Mouse (Mus musculus) urinary bladder, postnatal 10 days (tissue): ENCODE measurements around the gene Aldh1l1.
"Not testable (repeated sequence)": the region's sequence is repeated elsewhere in the genome, so short reads cannot be mapped to it uniquely, and the experiment has no call there.

ENCODE experiments used
- DNase-seq: peaks from one replicate; pipeline ENCODE4 v3.0.0; 2022; ENCODE audit warnings: low spot score

Aldh1l1 gene

DNA sequence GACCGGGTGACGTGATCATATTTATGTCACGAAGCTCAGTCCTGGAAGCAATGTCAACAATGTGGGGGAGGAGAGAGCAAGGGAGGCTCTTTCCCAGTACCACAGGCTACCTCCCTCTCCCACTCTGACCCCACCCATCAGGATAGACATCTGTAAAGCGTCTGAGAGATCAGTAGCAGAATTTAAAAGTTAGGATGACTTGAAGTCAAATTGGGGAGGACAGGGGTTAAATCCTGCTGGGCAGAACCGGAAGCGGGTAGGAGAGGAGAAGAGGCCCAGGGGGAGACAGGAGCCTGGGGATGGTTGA lies 135.3 kb downstream of the Aldh1l1 start:
- DNase-seq, result no peak

DNA sequence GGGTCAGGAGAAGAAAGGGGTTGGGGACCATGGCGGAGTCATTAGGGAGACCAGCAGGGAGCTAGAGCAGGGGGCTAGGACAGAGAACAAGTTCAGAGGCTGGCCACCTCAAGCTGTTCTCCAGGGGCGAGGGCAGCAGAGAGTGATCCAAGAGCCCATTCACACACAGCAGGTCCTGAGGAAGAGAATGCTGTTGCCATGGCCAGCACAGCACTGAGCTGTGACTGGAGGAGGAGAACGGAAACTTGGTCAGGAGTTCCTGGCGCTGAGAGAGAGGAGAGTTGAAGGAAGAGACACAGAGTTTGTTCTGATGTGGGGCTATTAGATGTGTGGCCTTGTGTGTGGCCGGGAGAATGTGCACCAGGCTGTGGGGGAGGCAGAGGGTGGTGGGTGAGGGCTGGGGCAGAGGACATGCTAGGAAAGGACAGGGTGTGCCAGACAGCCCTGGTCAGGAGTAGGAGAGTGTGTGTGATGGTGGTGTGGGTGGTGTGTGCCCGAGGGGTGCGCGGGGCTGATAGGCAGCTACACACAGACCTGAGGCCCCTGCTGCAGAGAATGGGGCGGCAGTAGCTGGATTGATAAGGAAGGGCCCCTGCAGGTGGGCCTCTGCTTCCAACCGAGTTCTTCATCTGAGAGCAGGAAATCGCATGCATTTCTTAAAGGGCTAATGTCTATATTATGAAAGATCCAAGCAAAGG lies 136.7 kb downstream of the Aldh1l1 start:
- no peak for DNase-seq

DNA sequence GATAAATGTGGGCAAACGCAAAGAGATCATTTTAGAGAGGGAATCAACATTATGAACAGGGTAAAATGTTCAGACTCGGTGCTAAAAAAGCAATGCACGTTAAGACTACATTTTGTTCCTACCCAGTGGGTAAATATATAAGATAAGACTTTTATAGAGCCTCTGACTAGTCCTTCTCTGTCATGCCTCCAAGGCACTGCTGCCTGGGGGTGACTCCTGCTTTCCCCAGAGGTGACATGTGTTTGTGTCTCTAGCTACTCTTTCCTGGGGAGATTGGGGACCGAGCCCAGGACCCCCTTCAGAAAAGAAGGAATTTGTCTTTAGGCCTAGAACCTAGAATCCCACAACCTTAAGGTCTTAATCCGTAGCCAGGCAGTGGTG lies 137.2 kb downstream of the Aldh1l1 start:
- no peak for DNase-seq

DNA sequence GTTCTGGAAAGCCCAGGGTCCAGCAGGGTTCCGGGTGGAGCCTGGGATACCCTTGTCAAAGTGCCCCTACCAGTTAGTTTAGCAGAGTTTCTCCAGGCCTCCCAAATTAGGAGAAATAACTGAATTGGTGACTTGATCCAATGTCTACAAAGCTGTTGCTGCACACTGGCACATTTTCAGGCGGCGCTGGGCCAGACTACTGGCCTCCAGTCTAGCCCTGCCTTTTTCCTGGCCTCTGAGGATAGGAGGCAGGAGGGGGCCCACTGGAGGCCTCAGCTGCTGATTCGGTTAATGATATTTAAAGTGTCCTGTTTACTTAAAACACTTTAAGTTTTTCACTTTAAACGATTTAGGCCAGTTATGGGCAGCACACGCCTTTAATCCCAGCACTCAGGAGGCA lies 138.0 kb downstream of the Aldh1l1 start:
- DNase-seq, result no peak

DNA sequence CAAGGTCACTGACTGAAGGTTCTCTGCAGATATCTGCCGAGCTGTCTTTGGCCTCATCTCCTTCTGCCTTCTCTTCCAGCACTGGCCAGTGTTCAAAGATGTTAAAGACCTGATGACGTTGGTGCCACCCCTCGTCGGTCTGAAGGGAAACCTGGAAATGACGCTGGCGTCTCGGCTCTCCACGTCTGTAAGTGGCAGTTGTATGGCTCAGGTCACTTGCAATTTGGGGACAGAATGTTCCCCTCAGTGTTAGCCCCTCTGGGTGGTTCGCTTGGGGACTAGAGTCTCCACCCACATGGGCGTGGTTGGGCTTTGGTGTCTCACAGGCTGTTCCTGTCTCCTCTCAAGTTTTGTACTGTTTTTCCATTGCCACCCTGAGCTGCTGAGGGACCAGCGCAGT lies 138.5 kb downstream of the Aldh1l1 start:
- no peak for DNase-seq

DNA sequence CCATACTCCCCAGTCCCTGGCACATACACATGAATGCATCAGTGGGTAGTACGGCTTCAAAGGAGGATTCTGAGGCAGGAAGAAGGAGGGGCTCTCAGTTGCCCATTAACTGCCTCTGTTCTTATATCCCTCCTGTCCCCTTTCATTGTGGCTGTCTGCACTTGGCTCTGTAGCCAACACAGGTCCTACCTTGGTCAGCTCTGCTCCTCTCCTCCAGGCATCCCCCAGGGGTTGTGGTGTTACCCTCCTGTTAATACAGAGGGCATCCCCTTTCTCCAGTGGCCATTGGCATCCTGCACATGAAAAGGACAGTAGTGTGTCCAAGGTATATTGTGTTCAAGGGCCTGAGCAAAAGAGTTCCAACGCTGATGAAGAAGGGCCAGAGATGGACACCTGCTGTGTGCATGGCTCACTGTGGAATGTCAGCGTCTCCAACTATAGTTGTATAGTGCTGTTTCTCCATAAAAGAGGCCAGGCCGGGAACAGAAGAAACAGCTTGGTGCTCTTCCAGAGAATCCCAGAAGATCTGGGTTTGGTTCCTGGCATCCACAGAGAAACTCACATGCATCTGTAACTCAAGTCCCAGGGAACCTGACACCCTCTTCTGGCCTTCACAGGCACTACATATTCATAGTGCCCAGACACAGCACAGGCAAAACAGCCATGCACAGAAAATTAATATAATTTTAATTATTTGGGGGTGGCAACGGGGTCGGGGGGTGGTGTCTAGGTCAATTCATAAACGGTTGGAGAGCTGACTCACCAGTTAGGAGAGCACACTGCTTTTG lies 139.2 kb downstream of the Aldh1l1 start:
- DNase-seq, result no peak

DNA sequence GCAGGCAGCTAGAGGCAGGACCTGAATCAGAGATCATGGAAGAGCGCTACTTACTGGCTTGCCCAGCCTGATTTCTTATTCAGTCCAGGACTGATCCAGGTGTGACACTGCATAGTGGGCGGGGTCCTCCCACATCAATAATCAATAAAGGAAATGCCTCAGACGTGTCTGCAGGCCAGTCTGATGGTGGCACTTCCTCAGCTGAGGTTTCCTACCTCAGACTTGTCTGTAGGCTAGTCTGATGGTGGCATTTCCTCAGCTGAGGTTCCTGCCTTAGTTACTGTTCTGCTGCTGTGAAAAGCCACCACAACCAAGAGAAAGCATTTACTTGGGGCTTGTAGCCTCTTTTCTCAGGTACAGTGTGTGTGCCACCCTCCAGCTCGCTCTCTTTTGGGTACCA lies 141.3 kb downstream of the Aldh1l1 start:
- no peak for DNase-seq

DNA sequence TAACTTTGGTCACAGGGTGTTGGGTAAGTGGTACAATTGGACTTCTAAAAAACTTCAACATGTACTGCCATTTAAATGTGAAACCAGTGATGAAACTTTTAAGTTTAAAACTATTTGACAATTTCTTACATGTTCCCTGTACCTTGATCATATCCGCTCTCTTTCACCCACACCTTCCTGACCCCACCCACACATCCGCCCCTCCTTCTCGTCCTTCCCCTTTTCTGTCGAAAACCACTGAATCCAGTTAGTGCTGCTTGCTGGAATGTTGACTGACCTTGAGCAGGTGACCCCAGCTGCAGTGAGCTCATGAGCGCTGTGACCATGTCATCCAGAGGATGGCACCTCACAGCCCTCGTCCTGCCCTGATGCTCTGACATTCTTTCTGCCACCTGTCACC lies 143.3 kb downstream of the Aldh1l1 start:
- DNase-seq, result no peak

DNA sequence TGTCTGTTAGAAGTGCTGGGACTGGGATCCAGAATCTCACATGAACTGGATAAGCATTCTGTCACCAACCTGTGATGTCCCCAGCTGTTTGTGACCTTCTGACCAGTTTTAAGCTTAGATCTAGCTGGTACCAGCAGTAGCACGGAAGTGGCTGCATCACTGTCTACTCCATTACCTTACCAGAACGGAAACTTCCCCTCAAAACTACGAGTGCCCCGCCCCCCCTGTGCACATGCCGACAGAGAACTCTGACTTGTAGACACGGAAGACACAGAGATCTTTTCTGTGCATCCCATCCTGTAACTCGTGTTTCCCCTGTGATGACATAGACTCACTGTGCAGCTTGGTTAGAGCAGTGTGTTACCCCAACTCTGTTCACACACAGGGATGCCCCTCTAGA lies 144.2 kb downstream of the Aldh1l1 start:
- DNase-seq, result no peak

DNA sequence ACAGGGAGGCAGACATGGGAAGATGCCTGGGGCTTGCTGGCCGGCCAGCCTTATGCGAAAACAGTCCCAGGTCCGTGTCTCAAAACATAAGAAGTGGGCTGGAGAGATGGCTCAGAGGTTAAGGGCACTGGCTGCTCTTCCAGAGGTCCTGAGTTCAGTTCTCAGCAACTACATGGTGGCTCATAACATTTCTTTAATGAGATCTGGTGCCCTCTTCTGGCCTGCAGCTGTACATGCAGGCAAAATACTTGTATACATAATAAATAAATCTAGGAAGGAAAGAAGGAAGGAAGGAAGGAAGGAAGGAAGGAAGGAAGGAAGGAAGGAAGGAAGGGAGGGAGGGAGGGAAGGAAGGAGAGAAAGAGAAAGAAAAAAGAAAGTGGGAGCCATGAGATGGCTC lies 146.3 kb downstream of the Aldh1l1 start:
- DNase-seq, result not testable (repeated sequence)

DNA sequence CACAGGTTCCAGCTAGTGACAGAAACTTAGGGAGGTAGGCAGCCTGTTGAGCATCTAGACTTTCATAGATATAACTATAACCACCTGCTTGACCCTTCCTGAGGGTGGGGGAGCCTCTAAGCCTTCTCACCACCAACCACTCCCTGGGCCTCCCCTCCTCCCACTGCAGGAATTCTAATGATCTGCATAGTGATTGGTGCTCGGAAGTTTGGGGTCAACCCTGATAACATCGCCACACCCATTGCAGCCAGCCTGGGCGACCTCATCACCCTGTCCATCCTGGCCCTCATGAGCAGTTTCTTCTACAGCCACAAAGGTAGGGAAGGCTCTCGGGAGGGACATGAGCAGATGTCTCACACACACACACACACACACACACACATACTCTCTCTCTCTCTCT lies 148.9 kb downstream of the Aldh1l1 start:
- no peak for DNase-seq

DNA sequence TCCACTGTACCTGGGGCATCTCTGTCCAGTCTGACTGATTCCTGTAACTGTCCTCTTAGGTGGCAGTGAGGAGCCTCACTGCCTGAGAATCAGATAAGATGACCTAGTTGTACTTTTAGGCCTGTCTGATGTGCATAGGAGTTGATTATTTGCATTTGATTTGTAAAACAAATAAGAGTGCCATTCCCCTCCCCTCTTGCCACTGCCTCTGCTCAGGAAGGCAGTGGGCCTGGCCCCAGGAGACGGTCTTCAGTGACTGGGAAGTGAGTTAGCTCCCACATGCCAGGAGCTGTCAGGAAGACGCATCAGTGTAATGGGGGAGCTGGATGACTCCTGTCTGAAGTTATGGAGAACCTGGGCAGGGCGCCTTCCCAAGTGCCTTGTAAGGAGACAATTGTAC lies 149.4 kb downstream of the Aldh1l1 start:
- no peak for DNase-seq

DNA sequence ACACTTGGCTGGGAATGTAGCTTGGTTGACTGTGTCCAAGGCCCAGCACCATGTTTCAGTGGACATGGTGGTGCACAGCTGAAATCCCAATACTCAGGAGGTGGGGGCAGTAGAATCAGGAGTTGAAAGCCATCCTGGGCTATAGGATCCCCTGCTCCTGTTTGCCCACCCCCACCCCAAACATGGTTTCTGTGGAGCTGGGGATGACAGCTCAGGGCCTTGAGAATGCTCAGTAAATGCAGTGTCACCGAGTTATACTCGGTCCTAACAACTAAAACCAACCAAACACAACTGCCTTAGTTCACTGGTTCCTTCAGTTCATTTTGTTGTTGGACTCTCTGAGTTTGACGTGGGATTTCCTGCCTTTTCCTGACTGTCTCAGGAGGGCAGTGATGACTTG lies 156.8 kb downstream of the Aldh1l1 start:
- DNase-seq, result no peak

DNA sequence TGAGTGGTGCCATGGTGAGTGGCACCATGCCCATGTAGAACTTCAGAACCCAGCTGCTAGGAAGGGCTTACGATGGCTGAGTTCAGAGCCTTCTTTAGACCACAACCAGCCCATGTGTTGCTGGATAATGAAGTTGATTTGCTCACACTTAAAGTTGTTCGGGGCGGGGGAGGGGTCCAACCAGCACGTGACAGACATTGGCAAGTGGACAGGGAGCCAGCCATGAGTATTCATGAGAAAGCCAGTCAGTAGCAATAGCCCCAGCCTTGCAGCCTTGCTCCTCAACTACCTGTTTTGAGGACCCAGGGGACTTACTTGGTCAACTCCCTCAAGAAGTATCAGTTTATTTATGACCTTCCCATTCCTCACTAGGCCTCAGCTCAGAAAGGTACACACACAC lies 158.7 kb downstream of the Aldh1l1 start:
- DNase-seq, result no peak

DNA sequence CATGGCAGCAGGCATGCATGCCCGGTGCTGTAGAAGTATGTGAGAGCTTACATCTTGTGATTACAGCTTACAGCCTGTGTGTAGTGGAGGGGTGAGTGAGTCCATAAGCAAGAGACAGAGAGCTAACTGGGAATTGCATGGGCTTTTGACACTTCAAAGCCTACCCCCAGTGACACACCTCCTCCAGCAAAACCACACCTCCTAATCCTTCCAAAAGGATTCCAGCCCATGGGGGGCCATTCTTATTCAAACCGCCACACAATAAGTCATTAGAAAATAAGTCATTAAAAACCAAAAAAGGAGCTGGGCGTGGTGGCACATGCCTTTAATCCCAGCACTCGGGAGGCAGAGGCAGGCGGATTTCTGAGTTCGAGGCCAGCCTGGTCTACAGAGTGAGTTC lies 162.2 kb downstream of the Aldh1l1 start:
- no peak for DNase-seq

DNA sequence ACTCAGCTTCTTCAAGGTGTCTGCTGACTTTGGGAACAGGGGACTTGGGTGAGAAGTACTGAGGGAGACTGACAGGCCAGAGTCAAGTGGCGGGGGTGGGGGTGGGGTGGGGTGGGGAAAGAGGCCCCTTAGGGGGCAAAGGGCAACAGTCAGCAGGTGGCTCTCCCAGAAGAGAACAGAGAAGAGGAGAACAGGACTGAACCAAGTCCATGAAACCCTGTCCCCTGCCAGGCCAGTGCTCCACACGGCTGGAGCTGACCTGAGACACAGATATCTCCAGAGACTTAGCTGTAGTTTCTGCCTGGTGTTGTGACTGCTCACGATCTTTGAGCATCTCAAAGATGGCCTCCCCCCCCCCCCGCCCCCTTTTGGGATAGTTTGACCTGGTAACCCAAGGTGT lies 163.1 kb downstream of the Aldh1l1 start:
- DNase-seq, result no peak
